Mouse (Mus musculus) embryonic facial prominence, embryonic 15.5 days (tissue): ENCODE measurements at regions not wholly inside any gene's neighbourhood (a gene's known extent, or its start where the extent isn't known, plus 50 kb on each side); places are given as distances from the start of the nearest gene placed in this dataset.
A peak's percentile ranks its signal among the peaks of the same experiment; 100 is the strongest.

Experiments used
- ATAC-seq: fragments of 200-750 bp; cut with Nextera tagmentation; 2 replicates; pipeline ENCODE4 v1.8.0; 2017; ENCODE audit warnings: low read depth, moderate TSS enrichment; ENCODE audit not compliant: insufficient number of reproducible peaks, low FRiP score, low TSS enrichment
- H3K27ac ChIP-seq: fragments of 300-500 bp; sonication (generic); replicated peaks from 2 replicates; pipeline ENCODE4 v1.5.1; 2015; ENCODE audit warnings: mild to moderate bottlenecking, inconsistent platforms
- H3K27me3 ChIP-seq: fragments of 300-500 bp; sonication (generic); 2 replicates; pipeline ENCODE4 v1.6.1; 2015; ENCODE audit warnings: inconsistent platforms
- H3K36me3 ChIP-seq: fragments of 300-500 bp; sonication (generic); 2 replicates; pipeline ENCODE4 v1.6.1; 2015; ENCODE audit warnings: mild to moderate bottlenecking, inconsistent platforms
- H3K4me1 ChIP-seq: fragments of 300-500 bp; sonication (generic); 2 replicates; pipeline ENCODE4 v1.6.1; 2015; ENCODE audit warnings: inconsistent platforms
- H3K4me2 ChIP-seq: fragments of 300-500 bp; sonication (generic); replicated peaks from 2 replicates; pipeline ENCODE4 v1.6.1; 2015; ENCODE audit warnings: mild to moderate bottlenecking, inconsistent platforms
- H3K4me3 ChIP-seq: fragments of 300-500 bp; sonication (generic); replicated peaks from 2 replicates; pipeline ENCODE4 v1.5.1; 2015; ENCODE audit warnings: mild to moderate bottlenecking, inconsistent platforms
- H3K9ac ChIP-seq: fragments of 300-500 bp; sonication (generic); 2 replicates; pipeline ENCODE4 v1.6.1; 2015; ENCODE audit warnings: inconsistent platforms
- H3K9me3 ChIP-seq: fragments of 300-500 bp; sonication (generic); replicated peaks from 2 replicates; pipeline ENCODE4 v1.6.1; 2016; ENCODE audit warnings: inconsistent platforms
- WGBS: fragments of 180-500 bp; shearing (Covaris S2); methylation state at CpG from one replicate; pipeline ENCODE4 v1.1.7; 2015; 5-methylcytosine and 5-hydroxymethylcytosine counted together

GRCm38 (mm10) chr1:43247609-43248008 lies 50.8 kb upstream of the Fhl2 start:
- no peaks in the 10 kb centered on the region for H3K27me3 ChIP-seq
- H3K4me1 ChIP-seq = no peaks in the 10 kb centered on the region
- no peak overlapping the region for H3K27ac ChIP-seq
- H3K4me2 ChIP-seq = no peak overlapping the region
- no peak for ATAC-seq
- no peak overlapping the region for H3K9ac ChIP-seq
- WGBS = 90% methylated on average over 1 of the region's 1 CpGs
- H3K9me3 ChIP-seq = no peaks in the 10 kb centered on the region
- no peak overlapping the region for H3K4me3 ChIP-seq
- no peaks in the 10 kb centered on the region for H3K36me3 ChIP-seq

GRCm38 (mm10) chr1:43250281-43250680 lies 53.5 kb upstream of the Fhl2 start:
- Histone ChIP-seq H3K9ac (no peak overlapping the region), H3K27ac (no peak overlapping the region), H3K27me3 (no peaks in the 10 kb centered on the region), H3K36me3 (no peaks in the 10 kb centered on the region), H3K4me1 (no peaks in the 10 kb centered on the region), H3K9me3 (no peaks in the 10 kb centered on the region), H3K4me3 (no peak overlapping the region), H3K4me2 (no peak overlapping the region)
- 72% methylated on average over 6 of the region's 6 CpGs for WGBS
- no peak for ATAC-seq

- no peak overlapping the region for H3K4me2 ChIP-seq
- H3K4me3 ChIP-seq = no peak overlapping the region
- no peak for ATAC-seq
- H3K9ac ChIP-seq = no peak overlapping the region
- H3K27me3 ChIP-seq = no peaks in the 10 kb centered on the region
- no peaks in the 10 kb centered on the region for H3K9me3 ChIP-seq
- H3K4me1 ChIP-seq = no peaks in the 10 kb centered on the region
- WGBS = 77% methylated on average over 7 of the region's 7 CpGs
- no peak overlapping the region for H3K27ac ChIP-seq
- no peaks in the 10 kb centered on the region for H3K36me3 ChIP-seq
Measured at GRCm38 (mm10) chr1:43251356-43251755, 54.6 kb upstream of the Fhl2 start.

- no peak overlapping the region for H3K27ac ChIP-seq
- WGBS = 89% methylated on average over 1 of the region's 1 CpGs
- H3K4me1 ChIP-seq = no peaks in the 10 kb centered on the region
- H3K9me3 ChIP-seq = no peaks in the 10 kb centered on the region
- no peak overlapping the region for H3K9ac ChIP-seq
- no peaks in the 10 kb centered on the region for H3K36me3 ChIP-seq
- ATAC-seq = no peak
- no peak overlapping the region for H3K4me2 ChIP-seq
- H3K27me3 ChIP-seq = no peaks in the 10 kb centered on the region
- H3K4me3 ChIP-seq = no peak overlapping the region
Measured at GRCm38 (mm10) chr1:43254129-43254528, 57.3 kb upstream of the Fhl2 start.

- H3K4me3 ChIP-seq = no peak overlapping the region
- no peaks in the 10 kb centered on the region for H3K36me3 ChIP-seq
Measured at GRCm38 (mm10) chr1:43256078-43256477, 59.3 kb upstream of the Fhl2 start.

GRCm38 (mm10) chr1:43257909-43258308 lies 61.1 kb upstream of the Fhl2 start:
- H3K4me2 ChIP-seq = no peak overlapping the region
- H3K9me3 ChIP-seq = no peaks in the 10 kb centered on the region
- H3K4me3 ChIP-seq = no peak overlapping the region
- WGBS = 88% methylated on average over 6 of the region's 6 CpGs
- H3K4me1 ChIP-seq = no peaks in the 10 kb centered on the region
- no peak for ATAC-seq
- no peak overlapping the region for H3K9ac ChIP-seq
- no peaks in the 10 kb centered on the region for H3K27me3 ChIP-seq
- no peaks in the 10 kb centered on the region for H3K36me3 ChIP-seq
- no peak overlapping the region for H3K27ac ChIP-seq

More at GRCm38 (mm10) chr1:43256078-43256477, 59.3 kb upstream of the Fhl2 start:
- no peak overlapping the region for H3K4me2 ChIP-seq
- ATAC-seq = no peak
- no peak overlapping the region for H3K9ac ChIP-seq
- H3K9me3 ChIP-seq = no peaks in the 10 kb centered on the region
- no peak overlapping the region for H3K27ac ChIP-seq
- no peaks in the 10 kb centered on the region for H3K27me3 ChIP-seq
- no peaks in the 10 kb centered on the region for H3K4me1 ChIP-seq

GRCm38 (mm10) chr1:43259841-43260240 lies 63.1 kb upstream of the Fhl2 start:
- WGBS = 65% methylated on average over 1 of the region's 1 CpGs
- Histone ChIP-seq H3K9ac (no peak overlapping the region), H3K36me3 (no peaks in the 10 kb centered on the region), H3K4me3 (no peak overlapping the region), H3K27ac (no peak overlapping the region), H3K4me1 (no peaks in the 10 kb centered on the region), H3K4me2 (no peak overlapping the region), H3K27me3 (no peaks in the 10 kb centered on the region), H3K9me3 (no peaks in the 10 kb centered on the region)
- ATAC-seq = no peak

- no peaks in the 10 kb centered on the region for H3K27me3 ChIP-seq
- no peak for ATAC-seq
Measured at GRCm38 (mm10) chr1:43260491-43260890, 63.7 kb upstream of the Fhl2 start.

GRCm38 (mm10) chr1:43264407-43264889 lies 67.7 kb upstream of the Fhl2 start:
- ATAC-seq = no peak; the same call in 1 of the 2 replicates

More at GRCm38 (mm10) chr1:43260491-43260890, 63.7 kb upstream of the Fhl2 start:
- H3K36me3 ChIP-seq = no peaks in the 10 kb centered on the region
- 84% methylated on average over 4 of the region's 4 CpGs for WGBS
- H3K4me3 ChIP-seq = no peak overlapping the region
- no peaks in the 10 kb centered on the region for H3K9me3 ChIP-seq
- no peak overlapping the region for H3K27ac ChIP-seq
- no peaks in the 10 kb centered on the region for H3K4me1 ChIP-seq
- no peak overlapping the region for H3K9ac ChIP-seq
- H3K4me2 ChIP-seq = no peak overlapping the region

GRCm38 (mm10) chr1:43265699-43266455 lies 69.1 kb upstream of the Fhl2 start:
- no peak overlapping the region for H3K4me2 ChIP-seq
- WGBS = 79% methylated on average over 5 of the region's 5 CpGs
- no peaks in the 10 kb centered on the region for H3K36me3 ChIP-seq
- H3K9ac ChIP-seq = no peak overlapping the region
- H3K27ac ChIP-seq = no peak overlapping the region
- no peaks in the 10 kb centered on the region for H3K27me3 ChIP-seq
- 0 out of 2 replicates have a peak, but pooled peaks have one; percentile 39 for ATAC-seq
- H3K4me3 ChIP-seq = no peak overlapping the region
- no peaks in the 10 kb centered on the region for H3K9me3 ChIP-seq
- no peaks in the 10 kb centered on the region for H3K4me1 ChIP-seq

More at GRCm38 (mm10) chr1:43264407-43264889, 67.7 kb upstream of the Fhl2 start:
- Histone ChIP-seq H3K27ac (no peak overlapping the region), H3K4me2 (no peak overlapping the region), H3K9me3 (no peaks in the 10 kb centered on the region), H3K27me3 (no peaks in the 10 kb centered on the region), H3K4me1 (no peaks in the 10 kb centered on the region), H3K9ac (no peak overlapping the region), H3K4me3 (no peak overlapping the region), H3K36me3 (no peaks in the 10 kb centered on the region)
- WGBS = 16% methylated on average over 5 of the region's 5 CpGs

GRCm38 (mm10) chr1:43269685-43270084 lies 72.9 kb upstream of the Fhl2 start:
- Histone ChIP-seq H3K4me3 (no peak overlapping the region), H3K9ac (no peak overlapping the region), H3K36me3 (no peaks in the 10 kb centered on the region), H3K4me1 (no peaks in the 10 kb centered on the region), H3K27ac (no peak overlapping the region), H3K4me2 (no peak overlapping the region), H3K27me3 (no peaks in the 10 kb centered on the region), H3K9me3 (no peaks in the 10 kb centered on the region)
- ATAC-seq = no peak
- WGBS = 42% methylated on average over 7 of the region's 7 CpGs
